Mouse (Mus musculus) kidney, postnatal 0 days (tissue): ENCODE measurements around the gene Gm20517. TPM values are rescaled to one million over a fixed set of nuclear protein-coding genes. Genes with fewer than 3 reads are reported as not detected.

ENCODE experiments used
- ATAC-seq: fragments of 200-750 bp; cut with Nextera tagmentation; replicated peaks from 2 replicates; pipeline ENCODE4 v1.8.0; 2017; ENCODE audit warnings: low read depth, moderate number of reproducible peaks, moderate TSS enrichment, moderate library complexity; ENCODE audit not compliant: low FRiP score
- DNase-seq: peaks from one replicate; pipeline ENCODE4 v3.0.0-alpha.2; 2016; ENCODE audit warnings: low spot score
- H3K27ac ChIP-seq: fragments of 300-500 bp; sonication (generic); 2 replicates; pipeline ENCODE4 v1.5.1; 2014; ENCODE audit warnings: mild to moderate bottlenecking
- H3K27me3 ChIP-seq: fragments of 300-500 bp; sonication (generic); 2 replicates; pipeline ENCODE4 v1.6.1; 2014; ENCODE audit warnings: low read length, mixed read lengths; ENCODE audit not compliant: insufficient read depth
- H3K36me3 ChIP-seq: fragments of 300-500 bp; sonication (generic); 2 replicates; pipeline ENCODE4 v1.6.1; 2014; ENCODE audit warnings: low read length, mixed read lengths; ENCODE audit not compliant: insufficient read depth
- H3K4me1 ChIP-seq: fragments of 300-500 bp; sonication (generic); replicated peaks from 2 replicates; pipeline ENCODE4 v1.6.1; 2014; ENCODE audit warnings: antibody characterized with exemption, low read length, mixed read lengths; ENCODE audit not compliant: insufficient read depth
- H3K4me2 ChIP-seq: fragments of 300-500 bp; sonication (generic); 2 replicates; pipeline ENCODE4 v1.6.1; 2014; ENCODE audit warnings: mild to moderate bottlenecking, low read length, moderate library complexity, mixed read lengths
- H3K4me3 ChIP-seq: fragments of 300-500 bp; sonication (generic); replicated peaks from 2 replicates; pipeline ENCODE4 v1.5.1; 2014; ENCODE audit warnings: low read depth, low read length
- H3K9ac ChIP-seq: fragments of 300-500 bp; sonication (generic); 2 replicates; pipeline ENCODE4 v1.6.1; 2014; ENCODE audit warnings: low read depth, low read length
- H3K9me3 ChIP-seq: fragments of 300-500 bp; sonication (generic); replicated peaks from 2 replicates; pipeline ENCODE4 v1.6.1; 2016; ENCODE audit warnings: low read length, inconsistent platforms, mixed read lengths
- CTCF ChIP-seq: IDR thresholded peaks from 2 replicates; pipeline ENCODE4 v1.5.1; 2016; ENCODE audit warnings: antibody characterized with exemption, low read depth, mild to moderate bottlenecking, moderate library complexity
- WGBS: fragments of 180-500 bp; shearing (Covaris S2); extraction: QIAGEN DNeasy Blood & Tissue Kit; methylation state at CpG from one replicate; pipeline ENCODE4 v1.1.7; 2014; 5-methylcytosine and 5-hydroxymethylcytosine counted together
- polyA plus RNA-seq: library from polyadenylated mRNA; unstranded; fragments of >200 nt; fragmentation: Nextera tagmentation; extraction: Ambion mirVana; gene quantifications from 2 replicates; pipeline ENCODE4 v1.2.1, GENCODE M21; 2015

Gm20517 gene
- polyA plus RNA-seq, 1 experiment from 2014 or later: 1.8 TPM

DNA sequence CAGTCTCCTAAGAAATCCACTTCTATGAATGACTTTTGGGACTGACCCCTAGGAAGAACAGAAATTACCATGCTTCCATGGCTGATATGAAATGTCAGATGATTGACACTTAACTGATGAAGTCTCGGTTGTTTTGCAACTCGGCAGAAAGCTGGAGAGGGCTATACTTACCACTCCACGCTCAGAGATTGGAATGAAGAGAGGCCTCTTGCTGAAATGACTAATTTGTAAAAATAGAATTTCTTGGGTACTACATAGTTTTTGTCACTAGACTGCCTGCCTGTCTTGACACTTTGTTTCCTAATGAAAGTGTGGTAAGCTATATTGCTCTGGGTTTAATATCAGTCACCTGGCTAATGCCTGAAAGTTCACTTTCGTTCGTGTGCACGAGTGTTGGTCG, 53.1 kb downstream of the Gm20517 start:
- no peaks in the 10 kb centered on the region for H3K36me3 ChIP-seq
- no peak overlapping the region for H3K4me2 ChIP-seq
- WGBS: 71% methylated on average over 7 of the region's 7 CpGs
- no peak overlapping the region for H3K4me3 ChIP-seq
- H3K27ac ChIP-seq: no peak overlapping the region
- no peaks in the 10 kb centered on the region for H3K4me1 ChIP-seq
- DNase-seq (no peak), ATAC-seq (no peak)
- H3K27me3 ChIP-seq: no peaks in the 10 kb centered on the region
- H3K9ac ChIP-seq: no peak overlapping the region
- H3K9me3 ChIP-seq: no peaks in the 10 kb centered on the region
- TF ChIP-seq CTCF: no peak

DNA sequence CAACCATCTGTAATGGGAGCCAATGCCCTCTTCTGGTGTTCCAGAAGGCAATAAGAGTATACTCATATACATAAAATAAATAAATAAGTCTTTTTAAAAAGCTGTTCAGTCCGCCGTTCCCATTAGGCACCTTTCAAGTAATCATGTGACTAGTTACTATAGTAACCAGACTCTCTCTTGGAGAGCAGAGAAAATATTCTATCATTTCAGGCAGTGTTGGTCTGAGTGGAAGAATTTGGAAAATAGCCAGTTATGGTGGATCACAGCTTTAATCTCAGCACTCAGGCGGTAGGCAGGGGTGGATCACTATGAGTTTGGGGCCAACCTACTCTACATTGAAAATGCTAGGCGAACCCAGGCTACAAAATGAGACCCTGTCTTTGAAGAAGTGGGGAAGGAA, 57.8 kb downstream of the Gm20517 start:
- no peaks in the 10 kb centered on the region for H3K9me3 ChIP-seq
- WGBS: 80% methylated on average over 4 of the region's 4 CpGs
- no peak overlapping the region for H3K4me2 ChIP-seq
- TF ChIP-seq CTCF: no peak
- no peaks in the 10 kb centered on the region for H3K36me3 ChIP-seq
- H3K4me1 ChIP-seq: 0 out of 2 replicates have a peak, but pooled peaks cover 9% of the 10 kb centered on the region
- no peaks in the 10 kb centered on the region for H3K27me3 ChIP-seq
- H3K27ac ChIP-seq: no peak overlapping the region
- ATAC-seq (no peak), DNase-seq (no peak)
- no peak overlapping the region for H3K4me3 ChIP-seq
- H3K9ac ChIP-seq: no peak overlapping the region

DNA sequence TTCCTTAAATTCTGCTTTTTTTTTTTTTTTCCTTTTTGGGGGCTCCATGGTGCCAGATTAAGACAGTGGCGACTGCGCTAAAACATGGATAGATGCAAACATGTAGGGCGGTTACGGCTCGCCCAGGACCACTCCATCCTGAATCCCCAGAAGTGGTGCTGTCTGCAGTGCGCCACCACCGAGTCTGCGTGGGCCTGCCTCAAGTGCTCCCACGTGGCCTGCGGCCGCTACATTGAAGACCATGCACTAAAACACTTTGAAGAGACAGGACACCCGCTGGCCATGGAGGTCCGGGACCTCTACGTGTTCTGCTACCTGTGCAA, 60.6 kb downstream of the Gm20517 start:
- H3K9ac ChIP-seq: peak overlapping the region; percentile 41; the same call in 1 of the 2 replicates
- no peaks in the 10 kb centered on the region for H3K27me3 ChIP-seq
- no peak overlapping the region for H3K27ac ChIP-seq
- no peak for TF ChIP-seq CTCF
- peak overlapping the region; percentile 39 for H3K4me3 ChIP-seq
- DNase-seq (no peak), ATAC-seq (0 out of 2 replicates have a peak, but pooled peaks have one; percentile 3)
- no peaks in the 10 kb centered on the region for H3K9me3 ChIP-seq
- H3K36me3 ChIP-seq: 0 out of 2 replicates have a peak, but pooled peaks cover 4% of the 10 kb centered on the region
- H3K4me2 ChIP-seq: peak overlapping the region; percentile 66
- WGBS: 18% methylated on average over 14 of the region's 14 CpGs
- 0 out of 2 replicates have a peak, but pooled peaks cover 9% of the 10 kb centered on the region for H3K4me1 ChIP-seq

DNA sequence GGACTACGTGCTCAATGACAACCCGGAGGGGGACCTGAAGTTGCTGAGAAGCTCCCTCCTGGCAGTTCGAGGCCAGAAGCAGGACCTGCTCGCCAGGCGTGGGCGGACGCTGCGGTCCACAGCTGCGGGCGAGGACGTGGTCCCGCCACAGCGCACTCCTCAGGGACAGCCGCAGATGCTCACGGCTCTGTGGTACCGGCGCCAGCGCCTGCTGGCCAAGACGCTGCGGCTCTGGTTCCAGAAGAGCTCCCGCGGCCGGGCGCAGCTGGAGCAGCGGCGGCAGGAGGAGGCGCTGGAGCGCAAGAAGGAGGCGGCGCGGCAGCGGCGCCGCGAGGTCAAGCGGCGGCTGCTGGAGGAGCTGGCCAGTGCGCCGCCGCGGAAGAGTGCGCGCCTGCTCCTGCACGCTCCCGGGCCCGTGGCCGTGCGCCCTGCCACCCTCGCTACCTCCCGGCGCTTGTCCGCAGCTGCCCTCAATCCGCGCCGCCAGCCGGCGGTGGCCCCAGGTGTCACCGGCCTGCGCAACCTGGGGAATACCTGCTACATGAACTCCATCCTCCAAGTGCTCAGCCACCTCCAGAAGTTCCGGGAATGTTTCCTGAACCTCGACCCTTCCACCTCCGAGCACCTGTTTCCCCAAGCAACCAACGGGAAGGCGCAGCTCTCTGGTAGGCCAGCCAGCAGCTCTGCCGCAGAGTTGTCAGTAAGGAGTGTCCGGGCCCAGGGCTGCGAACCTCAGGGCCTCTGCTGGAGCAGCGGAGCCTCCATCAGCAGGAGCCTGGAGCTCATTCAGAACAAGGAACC, 61.1 kb downstream of the Gm20517 start:
- WGBS: 4% methylated on average over 49 of the region's 68 CpGs
- peak overlapping the region; percentile 39 for H3K4me3 ChIP-seq
- no peaks in the 10 kb centered on the region for H3K9me3 ChIP-seq
- H3K27me3 ChIP-seq: no peaks in the 10 kb centered on the region
- peak; percentile 48 for TF ChIP-seq CTCF
- 0 out of 2 replicates have a peak, but pooled peaks cover 9% of the 10 kb centered on the region for H3K4me1 ChIP-seq
- ATAC-seq (peak; percentile 79), DNase-seq (peak; percentile 89)
- 0 out of 2 replicates have a peak, but pooled peaks cover 4% of the 10 kb centered on the region for H3K36me3 ChIP-seq
- H3K9ac ChIP-seq: peak overlapping the region; percentile 41; the same call in 1 of the 2 replicates
- H3K4me2 ChIP-seq: peak overlapping the region; percentile 66
- no peak overlapping the region; the same call in 1 of the 2 replicates for H3K27ac ChIP-seq

DNA sequence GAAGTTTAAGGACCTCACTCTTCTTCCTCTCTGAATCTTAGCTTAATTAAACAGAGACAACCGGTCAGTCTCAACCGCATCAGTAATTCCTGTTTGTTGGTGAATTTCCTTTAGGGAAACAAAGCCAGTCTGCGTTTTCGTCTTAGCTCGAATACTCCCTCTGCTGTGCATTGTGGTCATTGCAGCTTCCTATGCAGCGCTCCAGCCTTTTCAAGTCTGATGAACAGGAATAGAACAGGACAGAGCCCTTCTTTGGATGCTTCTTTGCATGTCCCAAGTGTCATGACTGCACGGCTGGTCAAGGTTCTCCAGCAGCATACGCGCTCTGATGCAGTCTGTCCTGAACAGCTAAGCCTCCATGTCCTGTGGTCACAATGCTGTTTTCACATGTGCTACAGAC, 65.2 kb downstream of the Gm20517 start:
- Histone ChIP-seq H3K27me3 (no peaks in the 10 kb centered on the region), H3K27ac (no peak overlapping the region), H3K9ac (no peak overlapping the region), H3K4me3 (no peak overlapping the region), H3K9me3 (no peaks in the 10 kb centered on the region), H3K4me2 (no peak overlapping the region), H3K4me1 (0 out of 2 replicates have a peak, but pooled peaks cover 9% of the 10 kb centered on the region), H3K36me3 (peaks cover 16% of the 10 kb centered on the region; the same call in 1 of the 2 replicates)
- WGBS: 19% methylated on average over 9 of the region's 9 CpGs
- TF ChIP-seq CTCF: peak; percentile 91
- DNase-seq: peak; percentile 80
- no peak for ATAC-seq

DNA sequence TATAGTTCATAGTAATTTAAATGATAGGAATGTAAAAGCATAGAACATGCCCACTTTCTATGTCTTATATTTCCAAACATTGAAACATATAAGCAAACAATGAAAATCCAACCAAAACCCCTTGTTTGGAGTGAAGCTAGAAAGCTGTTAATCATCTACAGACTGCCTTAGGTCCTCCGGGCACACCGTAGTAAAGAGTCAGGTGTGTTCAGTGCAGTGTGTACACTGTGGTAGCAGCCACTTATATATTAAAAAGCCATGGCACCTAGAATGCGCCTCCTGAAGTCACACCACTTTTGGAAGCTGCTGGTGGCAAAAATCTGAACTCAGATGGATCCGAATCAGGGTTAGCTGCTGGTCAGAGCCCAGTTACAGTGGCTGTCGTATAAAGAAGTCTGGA, 66.8 kb downstream of the Gm20517 start:
- Histone ChIP-seq H3K4me2 (no peak overlapping the region), H3K4me1 (no peaks in the 10 kb centered on the region), H3K27me3 (no peaks in the 10 kb centered on the region), H3K36me3 (peaks cover 22% of the 10 kb centered on the region; the same call in 1 of the 2 replicates), H3K9me3 (no peaks in the 10 kb centered on the region), H3K4me3 (no peak overlapping the region), H3K9ac (no peak overlapping the region), H3K27ac (peak overlapping the region; percentile 58; the same call in 1 of the 2 replicates)
- 0 out of 2 replicates have a peak, but pooled peaks have one; percentile 47 for ATAC-seq
- DNase-seq: no peak
- WGBS: 71% methylated on average over 5 of the region's 5 CpGs
- no peak for TF ChIP-seq CTCF
